Mouse (Mus musculus): ENCODE data around the gene 4930544G11Rik.

DNA sequence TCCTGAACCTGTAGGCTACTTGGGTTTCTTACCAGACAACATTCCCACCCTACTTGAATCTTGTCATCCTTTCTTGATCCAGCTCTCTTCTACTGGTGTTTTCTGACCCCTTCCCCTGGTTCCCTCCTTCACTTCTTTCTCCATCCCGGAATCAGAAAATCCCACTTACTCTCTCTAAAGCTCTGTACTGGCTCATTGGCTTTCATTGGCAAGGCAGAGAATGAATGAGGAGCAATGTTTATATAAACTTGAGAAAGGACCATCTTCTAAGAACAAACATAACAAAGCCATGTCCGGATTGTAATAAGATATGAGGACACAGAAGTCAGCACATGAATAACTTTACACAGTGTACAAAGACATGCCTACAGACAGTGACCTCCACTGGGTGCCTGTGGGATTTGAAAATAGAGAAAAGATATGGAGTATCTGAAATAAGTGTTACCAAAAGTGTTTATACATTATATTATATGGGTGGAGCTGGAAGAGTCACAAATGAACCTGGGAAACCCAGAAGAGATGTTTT lies 45.7 kb upstream of the 4930544G11Rik start:
- TF ChIP-seq CTCF (IDR thresholded peaks at IDR 0.05; ENCODE audit: extremely low read depth, insufficient read depth, insufficient read length, insufficient replicate concordance) (no peak), POLR2A (IDR thresholded peaks at IDR 0.05; ENCODE audit: low read depth, low read length) (no peak)
